Mouse (Mus musculus): ENCODE results near the gene Rab4a. TPM values are rescaled to one million over a fixed set of nuclear protein-coding genes. Genes with fewer than 3 reads are reported as not detected.
"Not testable (repeated sequence)": the region's sequence is repeated elsewhere in the genome, so short reads cannot be mapped to it uniquely, and the experiment has no call there.

Gene Rab4a
- polyA plus RNA-seq, 1 experiment from 2014 or later, result 76.3 TPM

DNA sequence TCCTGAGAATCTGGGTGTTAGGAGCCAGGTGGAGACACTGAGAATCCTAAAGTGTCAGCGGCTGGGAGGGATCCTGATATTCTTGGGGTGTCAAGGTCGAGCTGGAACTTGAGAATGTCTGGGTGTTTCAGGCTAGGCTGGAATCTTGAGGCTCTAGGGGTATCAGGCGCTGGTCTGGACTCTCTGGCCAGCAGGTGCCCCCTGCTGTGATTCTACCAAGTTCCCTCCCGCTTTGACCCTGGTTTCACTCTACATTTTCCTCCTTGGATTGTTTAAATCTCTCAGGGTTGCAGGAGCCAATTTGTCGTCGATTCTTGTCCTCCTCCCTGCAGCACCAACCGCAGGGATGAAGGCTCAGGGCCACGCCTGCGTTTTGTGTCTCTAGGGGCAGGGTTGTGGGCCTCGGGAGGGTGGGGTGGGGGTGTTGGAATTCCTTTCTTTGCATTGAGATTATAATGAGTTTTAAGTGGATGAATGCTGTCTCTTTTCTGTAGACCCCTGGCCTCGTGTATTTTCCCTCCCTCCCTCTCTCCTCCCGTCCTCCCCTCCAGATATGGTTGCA is 670 bp downstream of the Rab4a start:
- Histone ChIP-seq H3K4me1 (peaks cover 30% of the 10 kb centered on the region), H3K9me3 (no peaks in the 10 kb centered on the region), H3K9ac (peak overlapping the region; percentile 97), H3K27me3 (replicated peaks) (no peaks in the 10 kb centered on the region), H3K4me3 (peak overlapping the region; percentile 94), H3K27ac (peak overlapping the region; percentile 88), H3K4me2 (peak overlapping the region; percentile 67), H3K36me3 (replicated peaks) (no peaks in the 10 kb centered on the region)
- no peak; the same call in 1 of the 2 replicates for ATAC-seq (replicated peaks)
- under 1% methylated on average over 12 of the region's 12 CpGs for WGBS

DNA sequence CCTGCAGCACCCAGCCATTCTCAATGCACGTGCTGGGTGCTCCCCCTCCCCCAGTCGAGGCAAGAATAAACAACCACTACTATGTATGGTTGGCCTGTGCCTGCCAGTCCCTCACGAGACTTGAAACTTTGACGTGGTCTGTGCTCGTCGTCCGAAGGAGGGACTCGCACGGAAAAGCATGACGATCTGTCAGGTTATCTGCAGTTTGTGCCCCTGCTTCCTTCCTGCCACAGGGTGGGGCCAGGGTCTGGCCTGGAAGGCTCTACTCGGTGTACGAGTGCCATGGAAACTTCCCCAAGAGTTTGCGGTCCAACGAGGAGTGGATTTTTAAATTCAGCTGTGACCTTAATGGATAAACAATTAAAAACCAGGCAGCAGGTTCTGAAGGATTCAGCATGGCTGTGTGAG is 1.2 kb downstream of the Rab4a start:
- peak overlapping the region; percentile 67 for H3K4me2 ChIP-seq
- ATAC-seq (replicated peaks), result no peak; the same call in 1 of the 2 replicates
- H3K27ac ChIP-seq, result no peak overlapping the region
- no peaks in the 10 kb centered on the region for H3K9me3 ChIP-seq
- peak overlapping the region; percentile 97 for H3K9ac ChIP-seq
- peak overlapping the region; percentile 94 for H3K4me3 ChIP-seq
- H3K36me3 ChIP-seq (replicated peaks), result no peaks in the 10 kb centered on the region
- no peaks in the 10 kb centered on the region for H3K27me3 ChIP-seq (replicated peaks)
- H3K4me1 ChIP-seq, result peaks cover 30% of the 10 kb centered on the region
- WGBS, result 5% methylated on average over 14 of the region's 14 CpGs

DNA sequence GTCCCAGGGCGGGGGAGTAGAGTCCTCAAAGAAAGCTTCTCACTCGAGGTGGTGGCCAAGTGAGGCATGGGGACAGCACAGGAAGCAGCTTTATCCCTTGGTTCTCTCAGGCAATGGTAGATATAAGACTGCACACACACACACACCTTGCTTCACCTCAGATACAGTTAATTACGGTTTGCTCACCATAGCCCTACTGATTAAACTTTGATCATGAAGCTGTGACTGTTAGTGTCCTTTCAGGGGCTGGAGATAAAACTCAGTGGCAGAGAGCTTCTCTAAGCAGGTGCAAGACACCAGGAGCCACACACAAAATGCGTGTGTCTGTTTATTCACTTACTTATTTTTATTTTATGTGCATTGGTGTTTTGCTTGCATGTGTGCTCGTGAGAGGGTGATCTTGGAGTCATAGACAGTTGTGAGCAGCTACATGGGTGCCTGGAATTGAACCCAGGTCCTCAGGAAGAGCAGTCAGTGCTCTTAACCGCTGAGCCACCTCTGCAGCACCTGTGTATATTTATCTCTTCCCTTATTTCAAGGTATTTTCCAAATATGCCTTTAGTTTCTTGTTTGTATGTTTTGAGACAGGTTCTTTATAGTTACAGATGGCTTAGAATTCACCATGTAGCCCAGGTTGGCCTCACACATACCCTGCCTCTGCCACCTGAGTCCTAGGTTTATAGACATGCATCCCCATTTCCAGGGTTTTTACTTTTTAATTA is 2.2 kb downstream of the Rab4a start:
- Histone ChIP-seq H3K4me3 (no peak overlapping the region), H3K9me3 (no peaks in the 10 kb centered on the region), H3K4me1 (peaks cover 30% of the 10 kb centered on the region), H3K4me2 (peak overlapping the region; percentile 67; the same call in 1 of the 2 replicates), H3K36me3 (replicated peaks) (no peaks in the 10 kb centered on the region), H3K9ac (no peak overlapping the region), H3K27ac (no peak overlapping the region), H3K27me3 (replicated peaks) (no peaks in the 10 kb centered on the region)
- 67% methylated on average over 6 of the region's 6 CpGs for WGBS
- no peak for ATAC-seq (replicated peaks)

GRCm38 (mm10) chr8:123808671-123809070 is 2.9 kb downstream of the Rab4a start:
- ATAC-seq (replicated peaks), result no peak
- Histone ChIP-seq H3K36me3 (replicated peaks) (no peaks in the 10 kb centered on the region), H3K27ac (no peak overlapping the region), H3K4me3 (no peak overlapping the region), H3K9me3 (no peaks in the 10 kb centered on the region), H3K27me3 (replicated peaks) (no peaks in the 10 kb centered on the region), H3K9ac (no peak overlapping the region), H3K4me2 (no peak overlapping the region), H3K4me1 (peaks cover 32% of the 10 kb centered on the region)
- 78% methylated on average over 7 of the region's 7 CpGs for WGBS

GRCm38 (mm10) chr8:123809342-123809741 is 3.6 kb downstream of the Rab4a start:
- H3K9ac ChIP-seq; H3K27me3 ChIP-seq (replicated peaks); H3K9me3 ChIP-seq; H3K4me2 ChIP-seq; H3K27ac ChIP-seq; H3K4me3 ChIP-seq; ATAC-seq (replicated peaks); H3K36me3 ChIP-seq (replicated peaks): not testable (repeated sequence)
- WGBS, result 88% methylated on average over 4 of the region's 4 CpGs
- H3K4me1 ChIP-seq, result peaks cover 32% of the 10 kb centered on the region

DNA sequence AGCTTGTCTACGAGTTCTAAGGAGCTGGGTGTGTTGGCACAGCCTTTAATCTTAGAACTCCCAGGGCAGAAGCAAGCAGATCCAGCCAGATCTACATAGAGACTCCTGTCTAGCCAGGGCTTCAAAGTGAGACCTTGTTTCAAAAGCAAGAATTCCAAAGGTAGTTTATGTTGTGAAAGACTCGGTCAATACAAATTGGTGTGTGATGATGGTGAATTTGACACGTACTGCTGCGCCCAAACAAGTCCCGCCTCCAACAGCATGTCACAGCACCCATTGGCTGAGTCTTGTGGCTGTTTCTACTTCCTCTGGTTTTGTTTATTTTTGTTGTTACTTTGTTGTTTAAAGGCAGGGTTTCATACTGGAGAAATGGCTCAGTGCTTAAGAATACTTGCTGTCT is 6.4 kb downstream of the Rab4a start:
- H3K4me2 ChIP-seq, result no peak overlapping the region
- no peaks in the 10 kb centered on the region for H3K9me3 ChIP-seq
- H3K27ac ChIP-seq, result no peak overlapping the region
- no peaks in the 10 kb centered on the region for H3K36me3 ChIP-seq (replicated peaks)
- peaks cover 17% of the 10 kb centered on the region for H3K4me1 ChIP-seq
- no peak overlapping the region for H3K9ac ChIP-seq
- 91% methylated on average over 5 of the region's 5 CpGs for WGBS
- ATAC-seq (replicated peaks), result no peak
- no peak overlapping the region for H3K4me3 ChIP-seq
- H3K27me3 ChIP-seq (replicated peaks), result no peaks in the 10 kb centered on the region

DNA sequence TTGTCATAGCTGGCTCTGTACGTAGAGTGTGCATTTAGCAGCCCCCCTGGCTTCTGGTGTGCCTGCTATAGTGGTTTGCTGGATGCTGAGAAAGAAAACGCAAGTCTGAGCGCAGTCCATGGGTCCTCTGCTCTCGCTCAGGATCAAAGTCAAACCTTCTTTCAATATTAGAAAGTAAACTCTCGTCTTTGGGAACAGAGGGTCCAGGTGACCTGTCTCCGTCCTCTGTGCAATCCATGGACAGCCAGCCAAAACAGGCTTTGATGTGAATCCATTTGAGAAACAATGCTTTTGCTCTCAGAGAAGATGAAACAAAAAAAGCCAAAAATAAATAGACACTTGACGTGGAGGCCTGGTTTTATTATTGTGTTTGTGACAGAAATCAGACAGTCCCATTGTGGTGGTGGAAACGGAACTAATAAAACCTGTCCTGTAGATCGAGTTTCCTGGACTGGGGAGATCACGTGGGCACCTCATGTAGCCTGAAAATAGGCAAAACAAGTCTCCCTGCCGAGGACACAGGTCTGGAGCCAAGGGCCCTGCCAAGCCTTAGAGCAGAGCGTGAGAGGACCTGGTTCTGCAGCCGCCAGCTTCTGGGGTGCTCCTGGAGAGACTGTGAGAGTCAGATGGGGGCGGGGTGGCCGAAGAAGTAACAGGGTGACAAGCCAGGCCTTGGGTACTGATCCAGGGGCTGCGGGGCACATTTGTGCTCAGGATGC is 7.5 kb downstream of the Rab4a start:
- H3K36me3 ChIP-seq (replicated peaks), result no peaks in the 10 kb centered on the region
- H3K9ac ChIP-seq, result no peak overlapping the region
- WGBS, result 77% methylated on average over 16 of the region's 16 CpGs
- no peaks in the 10 kb centered on the region for H3K9me3 ChIP-seq
- H3K27me3 ChIP-seq (replicated peaks), result no peaks in the 10 kb centered on the region
- ATAC-seq (replicated peaks), result no peak
- peaks cover 6% of the 10 kb centered on the region for H3K4me1 ChIP-seq
- no peak overlapping the region for H3K4me3 ChIP-seq
- H3K27ac ChIP-seq, result no peak overlapping the region
- H3K4me2 ChIP-seq, result no peak overlapping the region

- Histone ChIP-seq H3K36me3 (replicated peaks) (no peaks in the 10 kb centered on the region), H3K27ac (no peak overlapping the region), H3K4me2 (no peak overlapping the region), H3K27me3 (replicated peaks) (no peaks in the 10 kb centered on the region), H3K4me1 (peaks cover 4% of the 10 kb centered on the region; the same call in 1 of the 2 replicates), H3K9ac (no peak overlapping the region), H3K4me3 (no peak overlapping the region), H3K9me3 (no peaks in the 10 kb centered on the region)
- WGBS, result 88% methylated on average over 4 of the region's 4 CpGs
- no peak for ATAC-seq (replicated peaks)
Observed at GRCm38 (mm10) chr8:123813892-123814266, 8.1 kb downstream of the Rab4a start.

- Histone ChIP-seq H3K4me3 (no peak overlapping the region), H3K9me3 (no peaks in the 10 kb centered on the region), H3K27me3 (replicated peaks) (no peaks in the 10 kb centered on the region), H3K9ac (no peak overlapping the region), H3K4me1 (0 out of 2 replicates have a peak, but pooled peaks cover 2% of the 10 kb centered on the region), H3K36me3 (replicated peaks) (no peaks in the 10 kb centered on the region), H3K4me2 (no peak overlapping the region), H3K27ac (no peak overlapping the region)
- 91% methylated on average over 11 of the region's 11 CpGs for WGBS
- ATAC-seq (replicated peaks), result no peak
Observed at GRCm38 (mm10) chr8:123815325-123815724, 9.5 kb downstream of the Rab4a start.

DNA sequence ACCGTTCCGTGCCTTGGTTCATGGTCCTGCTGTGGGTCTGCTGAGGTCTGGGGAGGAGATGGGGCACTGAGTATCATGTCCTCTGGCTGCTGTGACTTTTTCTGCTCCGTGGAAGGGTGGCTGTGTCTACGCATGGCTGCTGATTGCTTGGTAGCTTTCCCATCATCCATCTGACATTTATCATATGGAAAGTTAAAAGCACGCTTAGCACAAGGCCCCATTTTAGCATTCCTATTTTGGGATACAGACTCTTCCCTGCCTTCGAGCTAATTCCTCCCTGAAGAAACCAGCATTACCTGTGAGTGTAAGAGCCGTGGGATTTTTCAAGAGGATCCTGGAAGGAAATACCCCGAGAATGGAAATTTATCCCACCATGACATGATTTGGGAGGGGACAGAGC is 11.2 kb downstream of the Rab4a start:
- Histone ChIP-seq H3K4me2 (no peak overlapping the region), H3K4me1 (0 out of 2 replicates have a peak, but pooled peaks cover 2% of the 10 kb centered on the region), H3K36me3 (replicated peaks) (no peaks in the 10 kb centered on the region), H3K9ac (no peak overlapping the region), H3K4me3 (no peak overlapping the region), H3K27me3 (replicated peaks) (no peaks in the 10 kb centered on the region), H3K27ac (no peak overlapping the region), H3K9me3 (no peaks in the 10 kb centered on the region)
- ATAC-seq (replicated peaks), result no peak
- WGBS, result 89% methylated on average over 8 of the region's 8 CpGs

- 90% methylated on average over 11 of the region's 11 CpGs for WGBS
Observed at GRCm38 (mm10) chr8:123817747-123818146, 12.0 kb downstream of the Rab4a start.

DNA sequence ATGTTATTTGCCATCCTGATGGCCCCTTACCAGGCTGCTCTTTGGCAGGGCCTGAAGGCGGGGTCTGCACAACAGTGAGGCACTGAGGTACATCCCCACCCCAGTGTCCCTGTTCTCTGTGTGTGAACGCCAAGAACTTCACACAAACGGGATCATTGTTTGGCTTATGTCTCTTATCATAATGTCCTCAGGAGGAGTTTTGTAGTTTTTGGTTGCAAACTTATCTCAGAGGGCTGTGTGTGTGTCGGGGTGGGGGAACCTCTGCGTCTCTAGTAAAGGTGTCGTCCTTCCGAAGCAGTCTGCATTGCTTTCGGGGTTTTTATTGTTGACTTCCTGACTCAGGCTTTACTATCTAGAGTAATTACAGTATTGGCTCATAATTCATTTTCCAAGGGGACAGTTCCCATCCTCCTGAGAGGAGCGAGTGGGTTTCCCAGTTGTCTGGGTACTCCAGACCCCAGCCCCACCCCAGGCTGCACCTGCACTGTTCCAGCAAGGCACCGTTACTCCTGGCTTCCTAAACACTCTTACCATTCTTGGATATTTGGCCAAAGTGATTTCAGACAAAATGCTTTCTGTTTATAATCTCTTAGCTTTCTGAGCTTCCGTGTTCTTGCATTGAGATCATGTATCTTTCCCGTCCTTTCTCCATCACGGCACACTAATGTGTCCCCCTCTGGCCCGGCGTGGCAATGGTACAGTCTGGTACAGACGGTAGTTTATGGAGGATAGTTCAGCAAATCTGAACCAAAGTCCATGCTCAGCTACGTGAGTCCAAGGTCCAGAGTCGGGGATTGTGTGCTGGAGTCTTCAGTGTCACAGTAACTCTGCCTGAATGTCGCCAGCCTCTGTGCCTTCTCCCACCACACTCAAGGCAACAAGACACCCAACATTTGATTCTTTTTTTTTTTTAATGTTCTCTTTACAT is 14.2 kb downstream of the Rab4a start:
- no peaks in the 10 kb centered on the region for H3K27me3 ChIP-seq (replicated peaks)
- H3K27ac ChIP-seq, result no peak overlapping the region
- no peak overlapping the region for H3K4me2 ChIP-seq
- no peak overlapping the region for H3K4me3 ChIP-seq
- no peaks in the 10 kb centered on the region for H3K9me3 ChIP-seq
- no peaks in the 10 kb centered on the region; the same call in 1 of the 2 replicates for H3K36me3 ChIP-seq (replicated peaks)
- WGBS, result 96% methylated on average over 19 of the region's 19 CpGs
- ATAC-seq (replicated peaks), result no peak
- H3K4me1 ChIP-seq, result no peaks in the 10 kb centered on the region
- H3K9ac ChIP-seq, result no peak overlapping the region

More at GRCm38 (mm10) chr8:123817747-123818146, 12.0 kb downstream of the Rab4a start:
- Histone ChIP-seq H3K9me3 (no peaks in the 10 kb centered on the region), H3K4me3 (no peak overlapping the region), H3K27ac (no peak overlapping the region), H3K27me3 (replicated peaks) (no peaks in the 10 kb centered on the region), H3K36me3 (replicated peaks) (no peaks in the 10 kb centered on the region), H3K4me1 (0 out of 2 replicates have a peak, but pooled peaks cover 2% of the 10 kb centered on the region), H3K4me2 (no peak overlapping the region), H3K9ac (no peak overlapping the region)
- ATAC-seq (replicated peaks), result no peak
